Mouse (Mus musculus): ENCODE measurements around the gene Zfp799.
"Not testable (repeated sequence)": the region's sequence is repeated elsewhere in the genome, so short reads cannot be mapped to it uniquely, and the experiment has no call there.

Gene Zfp799

DNA sequence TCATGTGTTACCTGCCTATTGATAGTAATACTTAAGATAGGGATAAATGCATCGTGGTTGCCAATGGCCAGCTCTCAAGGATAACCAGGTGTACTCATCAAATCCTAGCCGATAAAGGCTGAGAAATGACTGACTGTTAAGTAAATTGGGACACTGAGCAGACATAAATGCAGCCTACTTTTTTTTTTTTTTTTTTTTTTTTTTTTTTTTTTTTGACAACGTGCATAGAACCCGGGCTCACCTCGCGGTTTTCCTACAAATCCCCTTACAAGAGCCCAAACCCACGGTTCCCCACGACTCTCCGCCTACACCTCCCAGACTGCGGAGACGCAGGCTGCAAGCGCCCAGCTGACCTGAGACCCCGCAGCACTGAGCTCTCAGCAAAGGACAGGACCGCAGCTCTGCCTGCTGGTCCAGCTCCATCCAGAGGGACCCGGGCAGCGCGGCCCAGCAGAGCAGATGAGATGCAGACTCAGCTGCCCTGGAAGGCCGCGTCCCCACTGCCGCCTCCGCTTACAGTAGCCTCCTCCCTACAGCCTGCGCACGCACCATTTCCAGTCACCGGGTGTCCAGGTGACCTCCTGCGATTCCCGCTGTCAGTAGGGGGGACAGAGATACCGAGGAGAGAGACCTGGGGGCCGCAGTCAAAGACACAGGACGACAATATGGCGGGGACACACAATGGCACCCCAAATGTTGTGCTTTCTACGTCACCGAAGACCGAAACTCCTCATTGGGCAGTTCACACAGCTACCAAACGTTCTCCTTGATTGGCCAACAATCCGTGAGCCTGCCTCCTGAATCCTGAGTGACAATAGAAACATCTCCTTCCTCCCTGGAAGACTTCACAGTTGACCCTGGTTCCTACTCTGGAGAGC is at the start of gene Zfp799:
TSS of gene Zfp799 (minus strand) at position 722 of the 878 bp plus-strand sequence.
- peak; percentile 16 to 57 for DNase-seq (ENCODE audit: low read depth in 1 of 2, low spot score in 2 of 2)

DNA sequence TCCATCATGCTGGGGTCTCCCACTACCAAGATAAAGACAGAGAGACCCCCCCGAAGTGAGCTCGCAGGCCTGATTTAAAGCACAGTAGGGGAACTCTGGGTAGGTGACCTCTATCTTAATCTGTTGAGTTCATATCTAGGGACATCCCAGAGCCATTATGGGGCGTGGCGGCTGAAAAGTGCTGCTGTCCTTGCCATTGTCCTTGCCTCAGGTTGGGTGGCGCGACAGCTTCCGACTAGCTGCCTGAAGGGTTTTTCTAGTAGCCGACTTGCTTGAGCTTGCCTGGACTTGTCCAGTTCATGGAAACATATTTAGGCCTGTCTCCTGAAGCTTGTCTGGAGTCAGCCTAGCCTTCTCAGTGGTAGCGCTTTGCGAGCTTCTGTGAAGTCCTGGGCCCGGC is 48.7 kb upstream of the Zfp799 start:
- no peak for DNase-seq (ENCODE audit: low read depth in 1 of 2, low spot score in 2 of 2)

DNA sequence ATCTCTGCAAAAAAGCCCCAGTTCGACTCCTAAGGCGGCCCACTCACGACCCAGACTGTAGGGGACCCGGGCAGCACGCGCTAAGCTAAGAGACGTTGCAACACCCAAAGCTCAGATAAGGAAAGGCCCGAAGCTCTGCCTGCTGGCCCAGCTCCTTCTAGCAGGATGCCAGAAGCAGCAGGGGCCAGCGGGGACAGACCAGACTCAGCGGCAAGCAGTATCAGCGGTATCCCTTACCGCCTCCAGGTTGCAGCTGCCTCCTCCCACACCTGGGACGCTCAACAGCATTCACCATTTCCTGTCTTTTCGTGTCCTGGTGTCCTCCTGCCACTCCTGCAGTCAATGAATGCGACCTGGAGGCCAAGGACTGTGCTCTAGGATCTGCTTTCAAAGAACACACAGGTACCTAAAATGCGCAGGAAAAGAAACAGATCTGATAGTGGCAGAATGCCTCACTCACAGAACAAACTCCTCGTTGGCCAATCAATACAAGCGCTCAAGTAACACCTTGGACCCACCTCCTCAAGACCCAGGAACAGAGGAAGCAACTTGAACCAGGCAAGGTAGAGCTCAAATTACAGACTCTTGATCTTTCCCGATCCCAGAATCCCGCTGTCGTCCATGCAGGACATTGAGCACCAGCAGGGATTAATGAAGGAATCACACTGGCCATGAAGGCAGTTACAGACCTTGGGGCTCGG is 47.6 kb upstream of the Zfp799 start:
- no peak for DNase-seq (ENCODE audit: low read depth in 1 of 2, low spot score in 2 of 2)

DNA sequence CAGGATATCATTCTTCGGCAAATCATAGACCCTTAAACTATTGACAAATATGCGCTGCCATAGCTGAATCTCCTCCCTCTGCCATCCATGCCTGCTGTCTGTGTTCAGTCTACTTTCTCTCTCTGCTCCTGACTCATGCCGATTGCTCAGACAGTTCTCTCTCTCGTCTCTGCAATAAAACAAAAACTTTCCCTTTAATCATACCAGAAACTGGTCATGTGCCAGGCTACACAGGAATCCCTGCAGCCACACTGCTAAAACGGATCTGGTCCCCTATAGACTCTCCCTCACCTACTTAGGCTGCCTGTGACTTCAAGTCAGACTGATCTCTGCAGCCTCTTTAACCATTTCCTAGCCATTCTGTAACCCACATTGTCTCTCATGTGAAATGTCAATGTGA is 42.6 kb upstream of the Zfp799 start:
- no peak for DNase-seq (ENCODE audit: low read depth in 1 of 2, low spot score in 2 of 2)

DNA sequence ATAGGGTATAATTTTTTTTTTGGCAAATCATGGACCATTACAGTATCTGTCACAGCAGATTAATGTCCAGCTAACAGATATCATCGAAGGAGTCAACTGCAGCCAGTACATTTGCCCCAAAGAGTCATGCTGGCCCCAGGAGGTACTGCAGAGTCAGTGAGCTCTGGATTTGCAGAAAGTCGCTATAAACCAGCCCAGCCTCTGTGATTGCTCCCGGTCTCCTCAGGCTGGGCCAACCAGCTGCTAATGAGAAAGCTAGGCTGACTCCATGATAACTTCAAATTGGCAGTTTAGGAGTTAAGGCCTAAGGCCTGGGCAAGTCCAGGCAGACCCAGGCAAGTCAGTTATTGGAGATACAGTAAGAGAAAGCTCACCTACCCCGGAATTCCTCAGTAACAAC is 42.0 kb upstream of the Zfp799 start:
- DNase-seq (ENCODE audit: low read depth in 1 of 2, low spot score in 2 of 2): no peak

DNA sequence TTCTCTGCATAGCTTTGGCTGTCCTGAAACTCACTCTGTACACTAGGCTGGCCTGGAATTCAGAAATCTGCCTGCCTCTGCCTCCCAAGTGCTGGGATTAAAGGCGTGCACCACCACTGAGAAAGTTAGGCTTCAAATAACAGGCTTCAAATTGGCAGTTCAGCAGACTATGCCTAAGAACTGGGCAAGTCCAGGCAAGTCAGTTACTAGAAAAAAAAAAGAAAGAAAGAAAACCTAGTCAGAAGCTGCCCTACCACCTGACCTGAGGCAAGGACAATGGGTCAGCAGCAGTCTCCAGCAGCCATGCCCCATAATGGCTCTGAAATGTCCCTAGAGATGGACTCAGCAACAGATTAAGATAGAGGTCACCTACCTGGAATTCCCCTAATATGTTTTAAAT is 41.4 kb upstream of the Zfp799 start:
- no peak for DNase-seq (ENCODE audit: low read depth in 1 of 2, low spot score in 2 of 2)

DNA sequence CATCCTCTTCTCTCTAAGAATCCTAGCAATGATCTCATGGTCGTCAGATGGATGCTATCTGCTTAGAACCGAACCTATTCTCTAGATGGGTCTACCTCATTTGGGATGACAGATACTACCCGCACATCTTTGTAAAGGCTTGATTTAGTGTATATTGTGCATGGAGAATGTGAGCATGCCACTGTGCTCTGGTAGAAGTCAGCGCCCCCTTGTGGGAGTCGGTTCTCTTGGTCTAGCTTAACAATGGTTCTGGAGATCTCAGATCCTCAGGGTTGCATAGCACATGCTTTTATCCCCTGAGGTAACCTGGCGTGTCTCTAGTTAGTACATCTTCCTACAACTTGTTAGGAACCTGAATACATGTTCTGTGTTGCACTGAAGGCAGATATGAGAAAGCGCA is 37.2 kb upstream of the Zfp799 start:
- DNase-seq (ENCODE audit: low read depth in 1 of 2, low spot score in 2 of 2): not testable (repeated sequence)

DNA sequence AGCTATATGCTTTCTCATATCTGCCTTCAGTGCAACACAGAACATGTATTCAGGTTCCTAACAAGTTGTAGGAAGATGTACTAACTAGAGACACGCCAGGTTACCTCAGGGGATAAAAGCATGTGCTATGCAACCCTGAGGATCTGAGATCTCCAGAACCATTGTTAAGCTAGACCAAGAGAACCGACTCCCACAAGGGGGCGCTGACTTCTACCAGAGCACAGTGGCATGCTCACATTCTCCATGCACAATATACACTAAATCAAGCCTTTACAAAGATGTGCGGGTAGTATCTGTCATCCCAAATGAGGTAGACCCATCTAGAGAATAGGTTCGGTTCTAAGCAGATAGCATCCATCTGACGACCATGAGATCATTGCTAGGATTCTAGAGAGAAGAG is 26.7 kb upstream of the Zfp799 start:
- not testable (repeated sequence) for DNase-seq (ENCODE audit: low read depth in 1 of 2, low spot score in 2 of 2)

DNA sequence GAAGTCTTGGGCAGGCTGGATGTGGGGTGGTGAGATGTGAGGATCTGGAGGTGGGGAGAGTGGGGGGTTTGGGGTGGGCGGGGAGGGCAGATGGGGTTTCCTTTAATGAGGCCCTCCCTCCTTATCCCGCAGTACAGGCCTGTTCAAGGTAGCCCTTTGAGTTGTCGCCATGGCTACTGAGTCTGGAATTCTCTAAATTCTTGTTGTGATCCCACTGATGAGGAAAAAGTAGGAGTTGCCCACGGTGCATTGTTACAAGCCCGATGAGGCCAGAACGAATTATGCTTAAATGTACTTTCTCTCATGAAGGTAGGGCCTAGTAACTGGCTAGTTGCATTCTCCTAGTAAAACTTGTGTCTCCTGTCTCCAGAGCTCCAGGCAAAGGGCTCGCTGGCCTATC is 21.5 kb upstream of the Zfp799 start:
- no peak for DNase-seq (ENCODE audit: low read depth in 1 of 2, low spot score in 2 of 2)

DNA sequence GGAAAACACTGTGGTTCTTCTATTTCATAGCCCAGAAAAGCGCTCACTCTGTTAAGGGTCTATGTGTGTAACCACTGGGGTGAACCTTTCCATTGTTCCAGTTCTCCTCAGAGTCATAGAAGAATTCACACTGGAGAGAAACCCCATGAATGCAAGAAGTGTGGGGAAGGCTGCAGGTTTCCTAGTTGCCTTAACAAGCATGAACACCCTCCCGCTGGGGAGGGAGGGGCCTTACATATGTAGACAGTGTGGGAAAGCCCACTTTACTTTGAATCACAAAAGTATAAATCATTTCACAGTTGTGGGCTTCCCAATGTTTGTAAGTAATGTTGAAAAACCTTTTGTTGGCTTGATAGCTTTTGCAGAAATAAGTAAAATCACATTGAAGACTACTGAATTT is 11.3 kb upstream of the Zfp799 start:
- DNase-seq (ENCODE audit: low read depth in 1 of 2, low spot score in 2 of 2): no peak

DNA sequence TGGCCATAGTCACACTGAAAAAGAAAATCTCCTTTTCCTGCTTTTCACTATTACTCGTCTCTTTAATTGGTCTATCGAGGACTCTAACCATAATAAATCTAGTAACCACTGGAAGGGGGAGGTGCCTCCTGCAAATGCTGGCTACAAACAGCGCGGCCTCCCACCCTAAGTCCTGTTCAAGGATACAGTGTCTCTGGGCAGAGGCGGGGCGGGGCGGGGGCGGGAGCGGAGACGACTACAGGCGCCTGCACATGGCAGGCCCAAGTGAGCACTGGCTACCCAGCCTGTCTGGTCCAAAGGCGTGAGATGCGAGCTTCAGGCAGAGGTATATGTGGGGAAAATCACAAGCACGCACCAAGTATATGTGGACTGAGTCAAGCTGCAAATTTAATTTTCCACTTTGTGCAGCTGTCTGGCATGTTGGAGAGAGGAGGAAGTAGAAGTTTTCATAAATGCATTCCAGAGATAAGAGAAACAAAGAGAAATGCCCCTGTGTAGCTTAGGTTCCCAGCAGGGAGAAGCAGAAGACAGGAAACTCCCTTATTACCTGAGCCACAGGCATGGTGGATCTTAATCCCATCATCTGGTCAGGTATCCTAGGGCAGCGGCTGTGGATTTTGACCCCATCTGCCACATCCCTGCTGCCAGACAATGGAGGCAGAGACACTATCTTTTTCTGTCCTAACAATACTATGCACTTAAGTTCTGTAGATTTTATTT is 9.2 kb upstream of the Zfp799 start:
- no peak for DNase-seq (ENCODE audit: low read depth in 1 of 2, low spot score in 2 of 2)

DNA sequence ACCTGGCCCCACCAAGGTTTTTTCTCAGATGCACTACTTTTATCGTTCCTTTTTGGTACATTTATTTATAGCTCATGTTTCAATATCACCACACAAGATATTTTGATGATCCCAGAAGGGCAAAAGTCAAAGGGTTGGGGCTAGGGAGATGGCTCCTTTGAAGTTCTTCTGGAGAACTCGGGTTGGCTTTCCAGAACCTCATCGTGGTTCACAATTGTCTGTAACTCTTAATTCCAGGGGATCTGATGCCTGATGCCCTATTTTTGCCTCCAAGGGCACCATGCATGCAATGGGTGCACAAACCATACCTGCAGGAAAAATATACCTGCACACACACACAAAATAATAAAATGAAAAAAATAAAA is 339 bp upstream of the Zfp799 start:
- DNase-seq (ENCODE audit: low read depth in 1 of 2, low spot score in 2 of 2): no peak

DNA sequence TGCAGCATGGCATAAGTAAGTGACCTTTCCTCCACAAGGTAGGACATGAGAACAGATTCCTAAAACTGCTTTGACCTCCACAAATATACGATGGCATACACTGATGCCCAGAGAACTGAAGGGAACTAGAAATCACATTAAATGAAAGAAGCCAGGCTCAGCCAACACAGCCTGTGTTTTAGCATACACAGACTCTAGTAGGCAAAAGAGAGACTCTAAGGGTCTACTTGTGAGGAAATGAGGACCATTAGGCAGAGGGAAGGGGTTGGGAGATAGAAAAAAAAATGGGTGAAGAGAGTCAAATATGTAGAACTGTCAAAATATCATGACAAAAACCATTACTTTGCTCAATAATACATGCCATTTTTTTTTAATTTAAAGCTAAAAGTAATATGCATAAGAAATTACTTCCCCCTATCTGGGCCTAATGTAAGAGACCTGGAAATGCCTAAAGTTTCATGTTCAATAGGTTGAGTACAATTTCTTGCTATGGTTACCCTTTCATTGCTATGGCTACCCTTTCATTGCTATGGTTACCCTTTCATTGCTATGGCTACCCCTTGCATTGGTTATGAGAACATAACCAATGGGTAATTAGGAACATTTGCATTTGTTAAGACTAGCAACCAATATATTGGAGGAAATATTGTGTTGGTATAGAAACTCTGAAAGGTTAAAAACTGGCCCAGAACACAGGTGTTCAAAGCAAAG is 13.8 kb downstream of the Zfp799 start:
- no peak for DNase-seq (ENCODE audit: low read depth in 1 of 2, low spot score in 2 of 2)

DNA sequence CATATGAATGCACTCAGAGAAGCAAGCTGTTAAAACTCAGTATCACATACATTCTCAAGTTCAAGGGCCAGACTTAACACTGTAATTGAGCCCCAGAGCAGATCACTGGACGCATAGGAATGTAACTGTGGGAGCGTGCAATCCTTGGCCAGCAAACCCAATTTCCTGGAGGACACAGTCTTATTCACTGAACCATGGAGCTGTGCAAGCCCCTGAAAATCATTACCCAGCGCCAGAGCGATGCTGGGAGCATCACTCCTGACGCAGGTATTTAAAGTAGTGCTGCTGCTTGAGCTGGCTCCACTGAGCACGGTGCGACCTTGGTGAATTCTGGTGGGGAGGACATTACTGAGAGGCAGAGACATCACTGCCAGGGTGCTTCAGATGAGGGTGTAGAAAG is 15.9 kb downstream of the Zfp799 start:
- DNase-seq (ENCODE audit: low read depth in 1 of 2, low spot score in 2 of 2): no peak

DNA sequence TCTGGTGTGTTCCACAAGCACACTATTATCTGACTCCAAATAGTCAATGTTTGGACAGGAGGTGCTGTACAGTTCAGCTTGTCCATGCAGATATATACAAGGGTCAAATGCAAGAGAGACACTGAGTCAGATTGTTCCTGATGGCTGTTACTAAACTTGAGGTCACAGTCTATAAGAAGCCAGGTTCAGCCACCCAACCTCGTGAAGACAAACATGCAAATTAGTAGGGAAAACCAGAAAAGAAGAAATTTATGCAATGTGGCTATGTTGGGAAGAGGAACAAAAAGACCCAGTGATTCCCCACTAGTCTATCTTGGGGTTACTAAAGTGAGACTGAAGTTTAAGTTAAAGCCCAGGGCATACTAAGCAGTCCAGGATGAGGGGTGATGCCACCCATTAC is 19.4 kb downstream of the Zfp799 start:
- DNase-seq (ENCODE audit: low read depth in 1 of 2, low spot score in 2 of 2): no peak

DNA sequence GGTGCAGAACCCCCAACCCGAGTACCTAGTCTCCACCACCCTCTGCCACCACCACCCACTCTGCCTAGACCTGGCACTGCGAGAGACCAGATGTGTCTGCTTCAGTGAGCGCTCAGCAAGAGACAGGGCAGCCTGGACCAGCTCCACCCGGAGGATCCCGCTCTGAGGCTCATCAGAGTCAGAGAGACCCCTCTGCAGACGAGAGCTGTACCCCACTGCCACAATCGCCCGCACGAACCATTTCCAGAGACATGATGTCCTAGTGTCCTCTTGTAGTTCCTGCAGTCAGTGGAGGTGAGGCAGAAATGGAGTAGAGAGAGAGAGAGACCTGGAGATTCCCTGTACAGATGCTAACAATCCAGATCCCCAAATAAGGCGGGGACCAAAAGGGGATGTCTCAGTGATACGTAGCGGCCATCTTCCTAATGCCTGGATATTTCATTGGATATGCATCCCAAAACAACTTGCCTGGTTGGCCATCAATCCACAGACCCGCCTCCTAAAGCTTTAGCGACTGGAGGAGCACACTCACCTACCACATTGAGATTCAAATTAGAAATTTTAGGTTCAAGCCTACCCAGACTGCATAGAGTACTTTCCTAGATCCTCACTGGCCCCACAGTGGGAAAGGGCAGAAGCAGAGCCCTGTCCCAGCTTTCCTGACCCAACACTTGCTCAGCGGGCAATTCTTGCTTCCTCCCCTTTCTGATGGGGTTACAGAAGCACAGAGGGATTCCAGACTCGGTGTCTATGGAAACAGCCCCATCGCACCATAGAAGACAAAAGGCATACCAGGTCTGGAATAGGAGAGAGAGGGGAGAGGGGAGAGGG is 20.3 kb downstream of the Zfp799 start, which contains the start of gene Zfp811:
TSS of gene Zfp811 (minus strand) at position 388 of the 831 bp plus-strand sequence.
- DNase-seq (ENCODE audit: low read depth in 1 of 2, low spot score in 2 of 2): no peak

DNA sequence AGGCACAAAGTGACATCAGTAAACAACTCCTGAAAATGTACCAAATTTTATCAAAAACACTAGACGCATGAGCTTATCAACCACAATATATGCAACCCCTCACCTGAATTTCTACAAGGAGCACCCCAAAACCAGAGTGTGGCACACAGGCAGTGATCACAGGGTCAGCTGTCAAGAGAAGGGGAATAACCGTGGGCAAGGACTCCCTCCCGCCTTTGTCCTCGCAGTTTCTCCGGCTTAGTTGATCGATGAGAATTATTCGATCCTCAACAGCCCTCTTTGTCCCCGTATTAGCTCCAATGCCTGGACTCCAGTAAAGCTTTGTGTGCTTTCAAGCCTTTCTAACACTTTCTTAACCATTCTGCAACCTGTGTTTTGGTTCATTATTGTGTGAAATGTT is 21.1 kb downstream of the Zfp799 start:
- DNase-seq (ENCODE audit: low read depth in 1 of 2, low spot score in 2 of 2): no peak

DNA sequence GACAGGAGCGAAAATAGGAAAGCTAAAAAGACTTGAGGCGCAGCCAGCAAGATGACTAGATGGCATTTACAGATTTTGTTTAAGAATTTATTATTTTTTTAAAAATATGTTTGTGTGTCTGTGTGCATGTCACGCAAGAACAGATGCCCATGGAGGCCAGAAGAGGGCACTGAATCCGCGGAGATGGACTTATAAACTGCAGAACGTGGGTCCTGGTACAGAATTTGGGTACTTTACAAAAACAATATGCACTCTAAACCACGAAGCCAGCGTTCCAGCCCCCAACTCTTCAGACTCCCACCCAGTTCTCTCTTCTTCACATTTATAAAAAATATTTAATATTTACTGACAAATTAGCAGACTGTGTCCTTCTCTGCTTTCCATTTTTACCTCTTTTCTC is 40.8 kb downstream of the Zfp799 start:
- DNase-seq (ENCODE audit: low read depth in 1 of 2, low spot score in 2 of 2): no peak

DNA sequence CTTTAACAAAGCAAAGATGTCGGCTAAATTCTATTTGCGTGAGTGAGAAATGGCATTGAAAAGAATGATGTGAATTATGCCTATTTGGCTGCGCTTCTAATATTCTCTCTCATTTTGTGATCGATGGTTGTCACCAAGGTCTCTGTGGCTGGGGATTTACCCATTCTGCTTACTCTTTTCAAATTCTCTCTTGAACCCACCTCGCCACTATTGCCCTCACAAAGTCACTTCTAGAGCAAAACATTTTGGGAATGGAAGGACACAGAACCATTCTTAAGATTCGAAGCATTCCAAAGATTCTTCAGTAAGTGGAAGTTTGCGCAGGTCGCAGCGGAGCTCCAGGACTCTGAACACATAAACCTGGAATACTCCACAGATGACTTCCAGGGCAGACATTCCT is 41.5 kb downstream of the Zfp799 start:
- DNase-seq (ENCODE audit: low read depth in 1 of 2, low spot score in 2 of 2): no peak

DNA sequence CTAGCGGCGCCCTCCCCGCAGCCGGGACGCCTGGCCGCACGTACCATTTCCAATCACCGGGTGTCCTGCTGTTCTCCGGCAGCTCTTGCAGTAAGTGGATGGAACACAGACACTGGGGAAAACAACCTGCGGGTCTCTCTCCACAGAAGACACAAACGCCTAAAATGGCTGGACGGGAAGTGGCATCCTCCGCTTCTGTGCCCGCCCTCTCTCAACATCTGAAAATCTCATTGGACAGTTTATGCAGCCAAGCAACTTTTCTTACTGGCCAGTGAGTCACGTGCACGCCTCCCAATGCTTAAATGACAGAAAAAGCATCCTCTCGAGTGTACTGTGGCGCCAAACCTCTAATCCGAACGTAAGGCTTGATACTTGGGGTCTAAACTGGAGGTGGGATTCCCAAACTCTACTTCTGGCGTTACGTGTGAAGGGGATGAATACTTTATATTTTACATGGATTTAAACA is 41.9 kb downstream of the Zfp799 start, which contains the start of gene Zfp871:
TSS of gene Zfp871 (minus strand) at position 194 of the 466 bp plus-strand sequence.
- peak; percentile 58 to 71 for DNase-seq (ENCODE audit: low read depth in 1 of 2, low spot score in 2 of 2)
